Mouse (Mus musculus) testis, postnatal 14 days (tissue): ENCODE data around the gene Gm20661.

Source experiments
- DNase-seq: peaks from one replicate; pipeline ENCODE4 v3.0.0; 2021; ENCODE audit warnings: low spot score

The Gm20661 gene

GRCm38 (mm10) chr9:107982681-107983346, at the start of gene Gm20661:
Gm20661 (plus strand) TSS chr9:107983058.
- no peak for DNase-seq

DNA sequence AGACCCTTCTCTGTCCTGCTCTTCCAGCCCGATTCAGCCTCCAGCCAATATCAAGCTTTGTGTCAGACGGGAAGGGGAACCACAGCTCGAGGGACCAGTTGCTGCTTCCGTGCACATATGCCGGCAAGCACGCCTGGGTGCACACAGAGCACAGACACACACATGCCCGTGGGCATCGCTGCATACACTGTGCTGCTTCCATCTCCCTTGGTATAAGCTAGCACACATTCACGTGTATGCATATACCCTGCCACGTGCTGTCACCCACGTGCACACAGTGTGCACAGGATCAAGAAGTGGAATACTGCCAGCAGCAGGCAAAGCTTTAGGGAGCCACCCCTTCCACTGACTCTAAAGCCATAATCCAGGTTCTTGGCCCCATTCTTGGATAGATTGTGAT, 48.7 kb upstream of the Gm20661 start:
- no peak for DNase-seq

GRCm38 (mm10) chr9:107935374-107935773, 47.5 kb upstream of the Gm20661 start, which contains the start of gene Camkv:
Camkv (plus strand) TSS chr9:107935674.
- no peak for DNase-seq

DNA sequence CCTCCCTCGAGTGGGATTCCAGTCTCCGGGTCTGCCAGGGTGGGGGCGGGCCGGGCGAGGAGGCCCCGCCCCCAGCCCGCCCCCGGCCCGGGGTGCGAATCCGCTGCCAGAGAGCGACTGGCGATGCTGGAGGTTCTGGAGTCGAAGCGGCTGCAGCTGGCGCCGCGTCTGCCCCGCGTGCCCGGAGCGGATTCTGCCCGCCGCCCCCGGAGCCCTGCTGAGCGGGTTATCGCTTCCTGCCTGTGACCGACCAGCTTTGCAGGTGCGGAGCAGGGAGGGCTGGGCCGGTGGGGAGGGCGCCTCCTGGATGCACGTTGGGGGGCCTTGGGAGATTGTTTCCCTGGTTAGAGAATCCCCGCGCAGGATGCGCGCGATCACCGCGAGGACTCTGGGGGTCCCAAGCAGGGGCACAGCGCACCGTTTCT, 47.1 kb upstream of the Gm20661 start:
- DNase-seq, result peak; percentile 56

DNA sequence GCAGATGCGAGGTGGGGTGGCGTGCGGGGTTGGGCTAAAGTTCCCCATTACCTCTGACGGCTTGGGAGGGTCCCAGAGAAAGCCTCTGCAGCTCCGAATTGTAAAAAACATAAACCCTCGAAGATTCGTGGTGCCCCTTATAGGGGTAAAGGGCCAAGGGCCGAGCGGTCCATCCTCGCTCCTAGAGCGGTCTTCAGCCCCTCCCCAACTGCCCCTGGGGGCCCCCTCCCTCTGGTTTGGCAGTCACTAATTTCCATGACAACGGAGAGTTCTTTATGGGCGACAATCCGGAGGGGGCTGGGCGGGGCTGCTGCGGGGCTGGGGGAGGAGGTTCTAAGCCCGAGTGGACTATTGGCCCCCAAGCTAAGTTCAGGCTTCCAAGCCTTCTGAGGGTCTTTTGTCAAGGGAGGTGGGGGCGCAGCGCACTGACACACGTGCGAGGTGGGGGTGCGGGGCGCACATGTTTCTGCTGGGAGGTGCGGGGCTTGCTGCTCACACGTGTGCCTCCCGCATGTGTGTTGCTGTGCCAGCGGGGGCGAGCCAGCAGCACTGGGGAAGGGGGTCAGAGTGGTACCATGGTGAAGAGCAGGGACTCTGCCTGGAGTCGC, 46.5 kb upstream of the Gm20661 start:
- no peak for DNase-seq

DNA sequence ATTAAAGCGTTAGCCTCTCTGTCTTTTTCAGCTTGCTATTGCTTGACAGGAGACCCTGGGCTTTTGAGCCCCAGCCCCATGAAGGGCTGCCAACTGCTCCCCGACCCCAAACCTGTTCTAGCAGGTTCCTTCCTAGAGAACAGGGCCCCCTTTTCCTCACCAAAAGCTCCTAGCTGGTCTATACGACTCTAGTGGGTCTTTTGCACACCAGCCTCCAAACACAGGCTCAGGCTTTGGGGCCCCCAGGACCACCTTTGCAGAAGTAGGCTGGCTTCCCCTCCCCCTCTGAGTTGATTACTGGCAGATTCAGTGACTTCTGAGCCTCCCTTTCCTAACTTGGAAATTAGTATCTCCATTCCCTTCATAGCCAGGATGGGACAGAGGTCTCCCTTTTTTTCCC, 46.0 kb upstream of the Gm20661 start:
- no peak for DNase-seq

DNA sequence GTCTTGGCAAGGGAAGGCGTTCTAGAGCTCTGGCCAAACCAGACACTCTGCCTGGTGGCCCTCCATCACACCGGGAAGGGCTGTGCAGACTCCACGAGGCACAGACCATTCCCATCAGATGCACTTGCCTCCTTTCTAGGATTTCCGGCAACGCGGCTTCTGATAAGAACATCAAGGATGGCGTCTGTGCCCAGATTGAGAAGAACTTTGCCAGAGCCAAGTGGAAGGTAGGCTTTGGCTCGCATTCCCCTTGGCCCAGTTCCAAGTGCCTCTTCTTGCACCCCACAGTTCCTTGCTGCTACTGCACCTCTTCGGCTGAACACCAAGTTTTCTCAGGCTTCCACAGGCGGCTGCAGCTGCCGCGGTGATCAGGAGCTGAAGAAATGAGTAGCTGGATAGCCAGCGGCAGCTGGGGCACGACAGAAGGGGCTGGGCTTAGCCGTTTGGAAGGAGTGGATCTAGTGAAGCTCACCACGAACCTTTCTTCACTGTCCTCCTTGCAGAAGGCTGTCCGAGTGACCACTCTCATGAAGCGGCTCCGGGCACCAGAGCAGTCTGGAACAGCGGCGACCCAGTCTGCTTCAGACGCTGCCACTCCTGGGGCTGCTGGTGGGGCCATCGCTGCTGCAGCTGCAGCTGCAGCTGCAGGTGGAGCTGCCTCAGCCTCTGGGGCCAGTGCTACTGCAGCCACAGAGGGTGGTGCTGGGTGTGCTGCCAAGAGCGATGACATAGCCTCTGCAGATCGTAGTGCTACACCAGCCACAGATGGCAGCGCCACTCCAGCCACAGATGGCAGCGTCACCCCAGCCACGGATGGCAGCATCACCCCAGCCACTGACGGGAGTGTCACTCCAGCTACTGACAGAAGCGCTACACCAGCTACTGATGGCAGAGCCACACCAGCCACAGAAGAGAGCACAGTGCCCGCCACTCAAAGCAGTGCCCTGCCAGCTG, 35.3 kb upstream of the Gm20661 start:
- DNase-seq, result no peak

DNA sequence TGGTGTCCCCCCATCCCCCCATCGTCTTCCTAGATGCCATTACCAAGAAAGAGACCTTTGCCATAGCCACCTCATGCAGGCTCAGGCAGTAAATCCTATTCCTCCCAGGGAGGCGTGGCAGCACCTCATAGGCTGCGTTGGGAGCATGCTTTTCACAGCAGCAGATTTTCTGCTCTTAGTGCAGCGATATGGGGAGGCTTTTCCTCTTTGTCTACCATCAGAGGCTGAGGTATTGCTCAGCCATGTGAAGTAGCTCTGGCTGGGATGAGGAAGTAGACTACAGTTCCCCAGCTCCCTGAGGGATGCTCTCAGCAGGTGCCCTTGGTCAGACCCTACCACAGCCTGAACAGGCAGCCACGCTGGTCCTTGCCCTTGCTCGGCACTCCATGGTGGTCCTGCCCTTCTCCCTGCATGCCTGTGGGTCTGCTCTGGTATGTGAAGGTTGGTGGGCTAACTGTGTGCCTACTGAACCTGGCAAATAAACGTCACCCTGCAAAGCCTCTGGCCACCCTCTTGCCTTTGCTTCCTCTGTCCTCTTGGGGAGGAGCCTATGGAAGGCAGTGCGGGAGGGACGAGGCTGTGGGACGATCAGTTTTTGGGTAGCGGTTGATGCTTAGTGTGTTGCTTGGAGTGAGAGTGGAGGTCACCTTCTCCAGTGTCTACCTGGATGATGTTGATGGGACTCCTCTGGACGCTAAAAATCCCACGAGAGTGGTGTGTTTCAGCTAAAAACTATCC, 33.5 kb upstream of the Gm20661 start:
- DNase-seq, result no peak

DNA sequence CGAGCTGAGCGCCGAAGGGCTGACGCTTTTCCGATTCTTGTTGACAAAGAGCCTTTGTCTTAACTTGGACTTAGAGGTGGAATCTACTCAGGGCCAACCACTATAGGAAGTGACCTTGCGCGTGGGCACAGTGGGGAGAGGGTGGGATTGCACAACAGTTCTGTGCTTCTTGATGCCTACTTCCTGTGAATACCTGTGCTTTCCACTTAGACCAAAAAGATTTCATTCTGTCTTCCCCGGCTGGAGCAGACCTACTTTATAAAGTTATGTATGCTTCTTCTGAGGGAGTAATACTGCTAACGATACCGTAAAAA, 33.0 kb upstream of the Gm20661 start, which contains the start of gene Traip:
Traip (plus strand) TSS at position 215 of the 314 bp plus-strand sequence.
- no peak for DNase-seq

DNA sequence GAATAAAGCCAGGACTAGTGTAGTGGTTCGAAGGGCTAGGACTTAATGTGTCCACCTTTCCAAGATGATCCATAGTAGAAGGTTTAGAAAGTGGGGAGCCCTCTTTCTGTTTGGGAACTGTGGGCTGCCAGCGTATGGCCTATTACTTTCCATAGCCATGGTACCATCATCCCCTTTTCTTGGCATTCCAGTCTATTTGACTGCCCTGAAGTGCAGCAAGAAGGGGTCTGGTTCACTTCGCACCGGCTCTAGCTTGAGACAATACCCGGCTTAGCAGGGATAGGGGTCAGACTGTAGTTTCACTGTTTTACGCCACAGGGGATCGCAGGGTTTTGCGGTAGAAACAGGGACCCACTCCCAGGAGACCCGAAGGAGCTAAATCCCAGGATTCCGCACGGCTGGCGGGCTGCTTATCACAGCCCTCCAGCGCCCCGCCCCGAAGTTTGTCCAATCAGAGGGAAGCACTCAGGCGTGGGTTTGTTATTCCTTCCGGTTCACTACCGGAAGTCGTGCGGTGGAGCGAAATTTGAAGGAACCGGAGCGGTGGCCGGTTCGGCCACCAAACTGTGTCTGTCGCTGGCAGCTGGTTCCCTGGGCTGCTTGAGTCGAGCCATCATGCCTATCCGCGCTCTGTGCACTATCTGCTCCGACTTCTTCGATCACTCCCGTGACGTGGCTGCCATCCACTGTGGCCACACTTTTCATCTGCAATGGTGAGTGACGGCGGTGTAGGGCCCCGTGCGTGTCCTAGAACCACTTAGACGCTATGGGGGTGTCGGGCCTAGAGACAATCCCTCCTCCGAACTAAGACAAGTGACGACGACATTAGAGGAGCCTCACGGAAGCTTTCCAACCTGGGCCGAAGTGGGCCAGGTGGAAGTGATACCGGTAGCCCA, 32.1 kb upstream of the Gm20661 start:
- DNase-seq, result peak; percentile 92

- DNase-seq, result no peak
These were observed 27.1 kb upstream of the Gm20661 start for GRCm38 (mm10) chr9:107955613-107956289.

GRCm38 (mm10) chr9:107957141-107957540, 25.7 kb upstream of the Gm20661 start:
- DNase-seq, result no peak

- no peak for DNase-seq
These were observed 23.0 kb upstream of the Gm20661 start for GRCm38 (mm10) chr9:107959896-107960295.

- no peak for DNase-seq
These were observed 21.9 kb upstream of the Gm20661 start for GRCm38 (mm10) chr9:107960928-107961327.

DNA sequence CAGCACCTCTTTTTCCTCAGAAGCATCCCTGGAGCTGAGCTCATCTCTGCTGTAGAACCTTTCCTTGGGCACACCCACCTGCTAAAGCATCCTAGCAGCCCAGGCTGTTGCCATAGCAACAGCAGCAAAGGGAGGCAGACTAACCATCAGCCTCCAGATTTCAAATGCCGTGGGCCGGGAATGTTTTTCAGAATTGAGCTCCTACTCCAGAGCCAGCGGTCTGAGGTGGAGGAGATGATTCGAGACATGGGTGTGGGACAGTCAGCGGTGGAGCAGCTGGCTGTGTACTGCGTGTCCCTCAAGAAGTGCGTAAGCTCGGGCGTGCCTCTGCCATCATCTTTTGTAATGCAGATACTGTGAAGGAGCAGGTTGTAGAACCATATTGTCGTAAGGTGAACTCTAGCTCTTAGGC, 21.5 kb upstream of the Gm20661 start:
- DNase-seq, result no peak

DNA sequence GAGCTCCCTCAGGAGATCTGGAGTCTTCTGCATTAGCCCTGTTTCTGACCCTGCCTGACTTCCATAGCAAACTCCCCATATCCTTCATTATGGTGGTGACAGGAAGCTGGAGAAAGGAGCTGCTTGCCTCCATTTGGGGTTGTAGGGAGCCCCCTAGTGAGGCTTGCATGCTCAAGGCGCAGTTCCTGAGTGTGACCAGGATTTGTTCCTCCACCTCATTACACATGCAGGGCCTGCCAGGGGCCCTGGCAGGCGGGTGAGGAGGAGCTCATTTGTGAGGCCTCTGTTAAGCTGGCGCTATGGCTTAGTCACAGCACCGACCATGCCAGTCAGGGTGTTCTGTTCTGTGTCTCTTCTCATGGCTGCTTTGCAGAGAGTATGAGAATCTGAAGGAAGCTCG, 21.0 kb upstream of the Gm20661 start:
- DNase-seq, result no peak

- no peak for DNase-seq
These were observed 19.9 kb upstream of the Gm20661 start for GRCm38 (mm10) chr9:107962916-107963315.

DNA sequence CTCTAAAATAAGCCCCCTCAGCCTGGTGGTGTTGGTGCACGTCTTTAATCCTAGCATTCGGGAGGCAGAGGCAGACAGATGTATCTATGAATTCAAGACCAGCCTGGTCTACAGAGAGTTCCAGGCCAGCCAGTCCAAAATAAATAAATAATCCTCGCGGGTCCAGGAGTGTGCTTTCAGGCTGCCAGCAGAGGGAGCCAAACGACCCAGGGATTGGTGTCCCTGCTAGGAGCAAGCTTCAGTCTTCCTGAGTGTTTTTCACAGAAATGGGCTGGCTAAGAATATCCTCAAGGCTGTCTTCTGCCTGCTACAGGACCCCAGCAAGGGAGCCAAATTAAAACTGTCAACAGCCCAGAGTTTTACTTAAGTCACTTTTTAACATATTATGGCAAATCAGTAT, 19.2 kb upstream of the Gm20661 start:
- DNase-seq, result no peak

DNA sequence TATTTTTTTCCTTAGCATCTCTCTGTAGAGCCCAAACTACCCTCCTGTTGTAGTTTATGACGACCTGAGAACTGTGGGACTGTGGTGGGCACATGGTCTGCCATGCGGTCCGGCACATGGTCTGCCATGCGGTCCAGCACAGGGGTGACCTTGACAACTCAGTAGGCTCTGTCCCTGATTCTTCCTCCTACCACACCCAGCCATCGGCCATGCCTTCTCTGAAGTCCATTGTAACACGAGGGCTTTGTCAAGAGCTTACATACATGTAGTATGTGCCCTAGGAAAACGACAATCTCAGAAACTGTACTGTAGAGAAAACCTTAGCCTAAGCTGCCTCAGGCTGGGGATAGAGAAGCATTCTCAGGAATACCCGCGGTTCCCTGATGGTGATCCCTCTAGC, 18.2 kb upstream of the Gm20661 start:
- DNase-seq, result no peak

- no peak for DNase-seq
These were observed 16.2 kb upstream of the Gm20661 start for GRCm38 (mm10) chr9:107966676-107967075.

DNA sequence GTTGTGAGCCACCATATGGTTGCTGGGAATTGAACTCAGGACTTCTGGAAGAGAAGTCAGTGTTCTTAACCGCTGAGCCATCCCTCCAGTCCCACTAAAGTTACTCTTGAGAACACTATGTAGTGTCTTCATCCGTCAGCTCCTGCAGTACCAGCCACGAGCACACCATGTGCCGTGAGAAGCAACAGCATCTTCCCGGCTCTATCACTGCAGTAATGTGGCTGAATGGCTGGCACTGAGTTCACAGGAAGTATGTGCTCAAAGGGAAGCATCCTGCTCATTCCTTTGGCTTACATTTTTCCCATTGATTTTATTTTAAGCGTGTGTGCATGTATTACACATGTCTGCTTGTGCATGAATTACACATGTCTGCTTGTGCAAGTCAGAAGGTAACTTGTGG, 15.4 kb upstream of the Gm20661 start:
- DNase-seq, result no peak
